Mouse (Mus musculus) embryonic facial prominence, embryonic 14.5 days (tissue): ENCODE measurements around the gene Cacna1c. TPM values are rescaled to one million over a fixed set of nuclear protein-coding genes. Genes with fewer than 3 reads are reported as not detected.

Experiments used
- ATAC-seq: fragments of 200-750 bp; cut with Nextera tagmentation; 2 replicates; pipeline ENCODE4 v1.8.0; 2017; ENCODE audit warnings: low read depth, moderate number of reproducible peaks, moderate TSS enrichment
- DNase-seq: peaks from one replicate; pipeline ENCODE4 v3.0.0-alpha.2; 2015; ENCODE audit warnings: low spot score
- H3K27ac ChIP-seq: fragments of 300-500 bp; sonication (generic); replicated peaks from 2 replicates; pipeline ENCODE4 v1.5.1; 2014; ENCODE audit warnings: low read depth, mild to moderate bottlenecking, low read length, moderate library complexity
- H3K27me3 ChIP-seq: fragments of 300-500 bp; sonication (generic); replicated peaks from 2 replicates; pipeline ENCODE4 v1.6.1; 2014; ENCODE audit warnings: low read length; ENCODE audit not compliant: control insufficient read depth, insufficient read depth
- H3K36me3 ChIP-seq: fragments of 300-500 bp; sonication (generic); 2 replicates; pipeline ENCODE4 v1.6.1; 2014; ENCODE audit warnings: low read length, mixed read lengths; ENCODE audit not compliant: control insufficient read depth, insufficient read depth
- H3K4me1 ChIP-seq: fragments of 300-500 bp; sonication (generic); 2 replicates; pipeline ENCODE4 v1.6.1; 2014; ENCODE audit warnings: antibody characterized with exemption, low read length; ENCODE audit not compliant: control insufficient read depth, insufficient read depth
- H3K4me2 ChIP-seq: fragments of 300-500 bp; sonication (generic); 2 replicates; pipeline ENCODE4 v1.6.1; 2014; ENCODE audit warnings: low read depth, mild to moderate bottlenecking, low read length, moderate library complexity, mixed read lengths
- H3K4me3 ChIP-seq: fragments of 300-500 bp; sonication (generic); 2 replicates; pipeline ENCODE4 v1.5.1; 2014; ENCODE audit warnings: low read depth, mild to moderate bottlenecking, low read length
- H3K9ac ChIP-seq: fragments of 300-500 bp; sonication (generic); 2 replicates; pipeline ENCODE4 v1.6.1; 2014; ENCODE audit warnings: low read depth, mild to moderate bottlenecking, low read length, moderate library complexity, mixed read lengths
- H3K9me3 ChIP-seq: fragments of 300-500 bp; sonication (generic); 2 replicates; pipeline ENCODE4 v1.6.1; 2016; ENCODE audit warnings: low read length; ENCODE audit not compliant: control insufficient read depth
- WGBS: fragments of 180-500 bp; shearing (Covaris S2); extraction: QIAGEN DNeasy Blood & Tissue Kit; methylation state at CpG from one replicate; pipeline ENCODE4 v1.1.7; 2014; 5-methylcytosine and 5-hydroxymethylcytosine counted together
- polyA plus RNA-seq: library from polyadenylated mRNA; unstranded; fragments of >200 nt; fragmentation: Nextera tagmentation; extraction: Ambion mirVana; gene quantifications from 2 replicates; pipeline ENCODE4 v1.2.1, GENCODE M21; 2014

Cacna1c gene
- polyA plus RNA-seq, 1 experiment from 2014 or later: 4.8 TPM

- Histone ChIP-seq H3K4me3 (no peak overlapping the region), H3K9me3 (no peaks in the 10 kb centered on the region), H3K27ac (no peak overlapping the region), H3K27me3 (no peaks in the 10 kb centered on the region), H3K36me3 (no peaks in the 10 kb centered on the region), H3K4me2 (no peak overlapping the region), H3K4me1 (peaks cover 12% of the 10 kb centered on the region), H3K9ac (no peak overlapping the region)
- ATAC-seq (no peak), DNase-seq (no peak)
- 71% methylated on average over 7 of the region's 7 CpGs for WGBS
These were observed 187.5 kb downstream of the Cacna1c start for GRCm38 (mm10) chr6:119008638-119009166.

- 88% methylated on average over 5 of the region's 5 CpGs for WGBS
- no peaks in the 10 kb centered on the region for H3K36me3 ChIP-seq
- no peaks in the 10 kb centered on the region for H3K27me3 ChIP-seq
- no peak overlapping the region for H3K27ac ChIP-seq
- no peak for ATAC-seq
- H3K9ac ChIP-seq: no peak overlapping the region
- H3K9me3 ChIP-seq: no peaks in the 10 kb centered on the region
- H3K4me3 ChIP-seq: no peak overlapping the region
- H3K4me2 ChIP-seq: no peak overlapping the region
- no peak for DNase-seq
- peaks cover 12% of the 10 kb centered on the region for H3K4me1 ChIP-seq
These were observed 191.6 kb downstream of the Cacna1c start for GRCm38 (mm10) chr6:119004596-119004995.

- ATAC-seq: peak; percentile 57; the same call in 1 of the 2 replicates
These were observed 194.8 kb downstream of the Cacna1c start for GRCm38 (mm10) chr6:119001442-119001841.

DNA sequence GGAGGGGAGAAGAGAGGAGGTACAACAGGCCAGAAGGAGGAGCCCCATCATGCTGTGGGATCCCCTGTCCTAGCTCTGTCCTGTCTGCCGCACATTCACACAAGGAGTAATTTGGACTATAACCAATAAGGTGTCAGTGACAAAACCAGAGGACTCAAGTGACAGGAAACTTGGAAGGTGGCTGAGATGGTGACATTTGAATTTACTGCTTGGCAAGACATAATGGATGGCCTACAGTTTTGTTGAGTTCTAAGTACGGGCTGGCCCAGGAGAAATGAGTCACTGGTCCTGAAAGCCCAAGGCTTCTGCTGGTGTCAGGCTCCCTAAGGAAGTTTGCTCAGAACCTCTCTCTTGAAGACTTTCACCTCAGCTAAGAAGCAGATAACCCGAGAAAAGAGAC lies 196.0 kb downstream of the Cacna1c start:
- WGBS: 72% methylated on average over 3 of the region's 3 CpGs
- no peak for ATAC-seq
- no peak for DNase-seq
- Histone ChIP-seq H3K9ac (no peak overlapping the region), H3K4me2 (no peak overlapping the region), H3K36me3 (no peaks in the 10 kb centered on the region), H3K4me3 (no peak overlapping the region), H3K9me3 (no peaks in the 10 kb centered on the region), H3K4me1 (peaks cover 7% of the 10 kb centered on the region; the same call in 1 of the 2 replicates), H3K27ac (no peak overlapping the region), H3K27me3 (no peaks in the 10 kb centered on the region)

More at GRCm38 (mm10) chr6:119001442-119001841, 194.8 kb downstream of the Cacna1c start:
- Histone ChIP-seq H3K9me3 (no peaks in the 10 kb centered on the region), H3K4me2 (no peak overlapping the region), H3K4me1 (peaks cover 7% of the 10 kb centered on the region; the same call in 1 of the 2 replicates), H3K4me3 (no peak overlapping the region), H3K36me3 (no peaks in the 10 kb centered on the region), H3K27me3 (no peaks in the 10 kb centered on the region), H3K9ac (no peak overlapping the region), H3K27ac (no peak overlapping the region)
- WGBS: 27% methylated on average over 2 of the region's 2 CpGs
- DNase-seq: peak; percentile 59

- H3K9me3 ChIP-seq: no peaks in the 10 kb centered on the region
- H3K4me2 ChIP-seq: no peak overlapping the region
- no peak for DNase-seq
- H3K9ac ChIP-seq: no peak overlapping the region
- H3K27me3 ChIP-seq: no peaks in the 10 kb centered on the region
- no peak for ATAC-seq
- H3K4me1 ChIP-seq: peaks cover 7% of the 10 kb centered on the region; the same call in 1 of the 2 replicates
- WGBS: 85% methylated on average over 2 of the region's 2 CpGs
- H3K27ac ChIP-seq: no peak overlapping the region
- no peak overlapping the region for H3K4me3 ChIP-seq
- no peaks in the 10 kb centered on the region for H3K36me3 ChIP-seq
These were observed 196.8 kb downstream of the Cacna1c start for GRCm38 (mm10) chr6:118999329-118999875.

DNA sequence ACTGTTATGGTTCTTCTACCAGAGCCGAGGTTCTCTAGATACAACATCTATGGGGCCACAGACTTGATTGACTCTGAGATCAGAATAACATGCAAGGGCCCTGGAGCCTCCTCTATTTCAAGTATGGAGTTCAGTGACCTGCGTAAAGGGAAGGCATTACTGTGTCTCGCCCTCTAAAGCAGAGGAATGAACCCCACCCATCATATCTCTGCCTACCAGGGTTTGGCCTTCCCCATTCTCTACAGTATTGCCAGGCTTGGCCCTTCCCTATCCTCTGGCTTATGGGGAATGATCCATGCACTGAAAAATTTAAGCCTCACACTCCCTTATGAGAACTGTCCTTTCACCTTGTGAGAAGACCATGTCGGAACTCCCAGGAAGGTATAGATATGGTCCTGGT lies 198.8 kb downstream of the Cacna1c start:
- DNase-seq: no peak
- WGBS: 89% methylated on average over 4 of the region's 4 CpGs

DNA sequence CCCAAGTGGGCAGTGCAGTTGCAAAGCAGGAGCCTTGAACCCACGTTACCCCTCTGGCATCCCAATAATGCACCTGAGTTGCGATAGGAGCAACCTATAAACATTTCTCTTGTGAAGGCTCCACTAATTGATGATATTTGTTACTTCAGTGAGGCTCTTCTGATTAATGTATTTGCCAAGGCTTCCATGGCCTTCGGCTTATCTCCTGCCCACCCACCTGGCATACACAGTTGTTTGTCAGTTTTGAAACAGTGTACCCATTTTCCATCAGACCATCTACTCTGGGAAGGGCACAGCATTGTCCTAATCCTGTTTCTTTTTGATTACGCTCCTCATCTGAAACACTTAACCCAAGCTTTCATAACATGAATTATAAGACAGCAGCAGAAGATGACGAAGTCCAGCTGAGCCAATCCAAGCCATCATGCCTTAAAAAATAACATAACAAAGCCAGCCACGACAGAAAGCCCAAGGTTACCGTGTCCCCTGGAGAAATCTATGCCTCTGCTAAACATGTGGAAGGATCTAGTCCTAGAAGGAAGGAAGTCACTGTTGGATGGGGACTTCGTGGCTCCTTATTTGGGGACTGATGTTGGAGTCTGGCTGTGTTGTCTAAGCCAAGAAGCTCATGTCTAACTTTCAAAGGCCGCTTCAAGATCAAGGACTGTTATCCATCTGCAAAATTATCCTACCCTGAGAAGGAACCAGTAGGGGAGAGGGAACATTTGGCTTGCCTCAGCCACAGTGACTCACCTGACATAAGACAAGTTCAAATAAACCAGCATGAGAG lies 201.8 kb downstream of the Cacna1c start:
- 85% methylated on average over 9 of the region's 9 CpGs for WGBS
- Histone ChIP-seq H3K4me3 (no peak overlapping the region), H3K9ac (no peak overlapping the region), H3K9me3 (0 out of 2 replicates have a peak, but pooled peaks cover 3% of the 10 kb centered on the region), H3K27me3 (no peaks in the 10 kb centered on the region), H3K36me3 (no peaks in the 10 kb centered on the region), H3K27ac (no peak overlapping the region), H3K4me2 (no peak overlapping the region), H3K4me1 (no peaks in the 10 kb centered on the region)
- no peak for DNase-seq
- ATAC-seq: no peak

More for the DNA sequence above, 198.8 kb downstream of the Cacna1c start:
- 0 out of 2 replicates have a peak, but pooled peaks cover 3% of the 10 kb centered on the region for H3K9me3 ChIP-seq
- H3K27me3 ChIP-seq: no peaks in the 10 kb centered on the region
- H3K9ac ChIP-seq: no peak overlapping the region
- no peak overlapping the region for H3K4me2 ChIP-seq
- H3K4me3 ChIP-seq: no peak overlapping the region
- no peaks in the 10 kb centered on the region for H3K36me3 ChIP-seq
- ATAC-seq: no peak
- H3K27ac ChIP-seq: no peak overlapping the region
- peaks cover 7% of the 10 kb centered on the region; the same call in 1 of the 2 replicates for H3K4me1 ChIP-seq

DNA sequence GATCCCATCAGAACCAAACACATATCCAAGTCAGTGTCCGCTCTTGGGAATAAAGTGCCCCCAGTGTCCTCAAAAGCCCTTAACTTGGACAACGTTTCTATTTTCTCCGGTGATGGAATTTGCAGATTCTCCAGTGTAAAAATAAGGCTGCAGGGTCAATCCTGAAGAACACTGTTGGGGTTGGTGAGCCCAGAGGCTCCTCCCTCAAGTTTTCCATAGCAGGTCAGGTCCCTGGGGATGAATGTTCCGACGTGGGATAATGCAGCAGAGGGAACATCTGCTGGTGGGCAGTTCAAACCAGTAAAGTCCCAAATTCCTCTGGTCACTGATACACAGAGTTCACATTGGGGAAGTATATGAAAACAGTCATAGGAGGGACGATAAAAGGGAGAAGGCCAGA lies 203.8 kb downstream of the Cacna1c start:
- Histone ChIP-seq H3K9ac (no peak overlapping the region), H3K4me3 (no peak overlapping the region), H3K36me3 (no peaks in the 10 kb centered on the region), H3K27me3 (no peaks in the 10 kb centered on the region), H3K9me3 (0 out of 2 replicates have a peak, but pooled peaks cover 3% of the 10 kb centered on the region), H3K4me1 (no peaks in the 10 kb centered on the region), H3K4me2 (no peak overlapping the region), H3K27ac (no peak overlapping the region)
- ATAC-seq (no peak), DNase-seq (no peak)
- WGBS: 64% methylated on average over 6 of the region's 6 CpGs
